Comparison of ENCODE assay signal across 8 mouse cellular contexts in the genomic region with DNA sequence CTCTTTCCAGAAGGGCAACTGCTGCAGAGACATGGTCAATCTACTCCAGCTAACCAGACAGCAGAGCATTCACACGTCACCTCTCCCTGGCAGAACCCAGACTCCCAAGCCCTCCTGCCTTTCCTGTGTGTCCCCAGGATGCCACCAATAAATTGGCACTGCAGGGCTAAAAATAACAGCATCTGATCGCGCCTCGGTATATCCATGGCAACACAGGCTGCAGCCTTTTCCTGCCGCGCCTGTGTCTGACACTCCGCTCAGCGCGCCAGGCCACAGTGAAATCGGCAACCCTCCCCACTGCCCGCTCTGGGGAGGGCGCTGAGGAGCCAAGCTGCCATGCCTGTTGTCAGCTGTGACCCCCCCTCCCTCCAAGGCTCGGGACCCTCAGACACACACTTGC.
DNase-seq lines count a peak whose midpoint lies in the region; ATAC-seq and TF ChIP-seq lines count a peak whose summit lies in the region.

No protein-coding gene starts in this region.

- peak overlapping the region; percentile 27 for H3K4me3 ChIP-seq in heart, embryonic 13.5 days
- 0 out of 2 replicates have a peak overlapping the region, but pooled peaks have one; percentile 12 for H3K4me3 ChIP-seq in forebrain, embryonic 15.5 days
- H3K4me3 ChIP-seq in midbrain, postnatal 0 days (ENCODE audit: low read depth, low read length), result no peak overlapping the region

- DNase-seq in heart, adult 18-20 months, result no peak
- DNase-seq in brain, embryonic 14.5 days (ENCODE audit: low read depth), result peak; percentile 91
- peak; percentile 54 to 65 for DNase-seq in layer of hippocampus, postnatal 10 days (ENCODE audit: low spot score in 2 of 2)
- DNase-seq in midbrain, postnatal 0 days (ENCODE audit: low spot score), result peak; percentile 71
- no peak for DNase-seq in thymus, postnatal 0 days (ENCODE audit: low spot score)
- no peak for DNase-seq in c-Kit-positive CD71-positive TER-119-positive erythroid progenitor cells, embryonic 14.5 days (ENCODE audit: low spot score)

- peaks cover 23% of the 10 kb centered on the region for H3K27me3 ChIP-seq in heart, embryonic 13.5 days (replicated peaks)
- H3K27me3 ChIP-seq in forebrain, embryonic 15.5 days, result no peaks in the 10 kb centered on the region
- H3K27me3 ChIP-seq in midbrain, postnatal 0 days (ENCODE audit: insufficient read depth, low read length), result no peaks in the 10 kb centered on the region

- 7% methylated on average over 13 of the region's 13 CpGs for WGBS in heart, embryonic 13.5 days
- 10% methylated on average over 13 of the region's 13 CpGs for WGBS in forebrain, embryonic 15.5 days
- WGBS in midbrain, postnatal 0 days, result 17% methylated on average over 13 of the region's 13 CpGs

- H3K9me3 ChIP-seq in heart, embryonic 13.5 days, result no peaks in the 10 kb centered on the region
- no peaks in the 10 kb centered on the region for H3K9me3 ChIP-seq in forebrain, embryonic 15.5 days
- H3K9me3 ChIP-seq in midbrain, postnatal 0 days (ENCODE audit: low read length), result no peaks in the 10 kb centered on the region

- no peaks in the 10 kb centered on the region for H3K36me3 ChIP-seq in heart, embryonic 13.5 days
- no peaks in the 10 kb centered on the region for H3K36me3 ChIP-seq in forebrain, embryonic 15.5 days
- H3K36me3 ChIP-seq in midbrain, postnatal 0 days (ENCODE audit: insufficient read depth, low read length), result no peaks in the 10 kb centered on the region

- TF ChIP-seq CTCF in brain, embryonic 14.5 days (IDR thresholded peaks at IDR 0.05; ENCODE audit: borderline replicate concordance, extremely low read depth, insufficient read depth, insufficient read length), result no peak
- TF ChIP-seq CTCF in midbrain, postnatal 0 days (IDR thresholded peaks at IDR 0.05), result peak; percentile 37

- H3K27ac ChIP-seq in heart, embryonic 13.5 days (replicated peaks), result no peak overlapping the region
- H3K27ac ChIP-seq in forebrain, embryonic 15.5 days (replicated peaks), result peak overlapping the region; percentile 73
- H3K27ac ChIP-seq in midbrain, postnatal 0 days (ENCODE audit: low read depth, low read length), result peak overlapping the region; percentile 55; the same call in 1 of the 2 replicates

- peak overlapping the region; percentile 63 for H3K4me2 ChIP-seq in heart, embryonic 13.5 days
- H3K4me2 ChIP-seq in forebrain, embryonic 15.5 days (replicated peaks), result peak overlapping the region; percentile 26
- no peak overlapping the region for H3K4me2 ChIP-seq in midbrain, postnatal 0 days (ENCODE audit: low read depth, low read length, poor library complexity, severe bottlenecking)

- peak overlapping the region; percentile 62; the same call in 1 of the 2 replicates for H3K9ac ChIP-seq in heart, embryonic 13.5 days
- no peak overlapping the region for H3K9ac ChIP-seq in forebrain, embryonic 15.5 days (replicated peaks)
- H3K9ac ChIP-seq in midbrain, postnatal 0 days (replicated peaks; ENCODE audit: low read length, poor library complexity, severe bottlenecking), result no peak overlapping the region; the same call in 1 of the 2 replicates

- peaks cover 18% of the 10 kb centered on the region for H3K4me1 ChIP-seq in heart, embryonic 13.5 days
- H3K4me1 ChIP-seq in forebrain, embryonic 15.5 days, result peaks cover 33% of the 10 kb centered on the region
- 0 out of 2 replicates have a peak, but pooled peaks cover 6% of the 10 kb centered on the region for H3K4me1 ChIP-seq in midbrain, postnatal 0 days (ENCODE audit: insufficient read depth, low read length)

- peak; percentile 40; the same call in 1 of the 2 replicates for ATAC-seq in heart, embryonic 13.5 days (ENCODE audit: extremely low read depth, insufficient number of reproducible peaks, low FRiP score, low TSS enrichment)
- peak; percentile 84 for ATAC-seq in forebrain, embryonic 15.5 days (replicated peaks)
- peak; percentile 57 for ATAC-seq in midbrain, postnatal 0 days (ENCODE audit: low FRiP score)

- no peak for TF ChIP-seq POLR2A in brain, embryonic 14.5 days (IDR thresholded peaks at IDR 0.05; ENCODE audit: borderline replicate concordance, extremely low read depth, insufficient read depth, insufficient read length, poor library complexity, severe bottlenecking)

Comparison
In these comparisons a context has a peak if more than half of its experiments do, and no peak if none do; other contexts are left out.
1. DNase-seq: peak in brain, embryonic 14.5 days (single experiment), layer of hippocampus, postnatal 10 days (2 of 2) and midbrain, postnatal 0 days (single experiment); none in heart, adult 18-20 months (0 of 2), thymus, postnatal 0 days (single experiment) and c-Kit-positive CD71-positive TER-119-positive erythroid progenitor cells, embryonic 14.5 days (single experiment).
2. Peak in every context shown above with its lines, with median percentiles within 50 percentile points of each other: ATAC-seq.